Mouse (Mus musculus): Measurements from ENCODE around the gene Smim4. TPM values are rescaled to one million over a fixed set of nuclear protein-coding genes. Genes with fewer than 3 reads are reported as not detected.
A peak's percentile ranks its signal among the peaks of the same experiment; 100 is the strongest.

Gene Smim4
- polyA plus RNA-seq, 2 experiments: 28.2 to 62.7 TPM

DNA sequence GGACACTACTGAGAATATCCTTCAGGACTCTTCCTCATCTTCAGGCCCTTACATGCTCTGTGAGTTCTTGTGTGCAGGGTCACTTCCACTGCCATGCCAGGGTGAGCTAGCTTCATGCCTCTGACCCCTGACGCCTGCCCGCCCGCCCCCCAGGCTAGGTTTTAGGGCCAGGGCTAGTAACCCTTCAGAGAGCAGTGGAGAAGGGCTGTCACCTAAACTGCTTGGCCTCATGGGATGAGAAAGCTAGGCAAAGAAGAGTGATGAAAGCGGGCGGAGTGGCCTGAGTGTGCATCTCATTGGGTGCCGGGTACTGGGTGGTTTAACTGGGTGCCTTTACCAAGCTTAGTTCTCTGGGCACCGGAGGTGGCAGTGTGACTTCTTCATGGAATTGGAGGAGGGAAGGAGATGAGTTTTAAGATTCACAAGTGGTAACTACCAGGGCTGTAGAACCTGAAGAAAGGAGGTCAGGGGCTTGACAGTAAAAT lies 3.8 kb upstream of the Smim4 start:
- Histone ChIP-seq H3K4me2 (replicated peaks; ENCODE audit: low read depth, low read length, severe bottlenecking) (peak overlapping the region; percentile 86), H3K27ac (replicated peaks; ENCODE audit: low read depth, low read length) (0 out of 2 replicates have a peak overlapping the region, but pooled peaks have one; percentile 11), H3K36me3 (ENCODE audit: control insufficient read depth, insufficient read depth, low read length) (peaks cover 36% of the 10 kb centered on the region), H3K4me1 (ENCODE audit: control insufficient read depth, insufficient read depth, low read length) (peaks cover 38% of the 10 kb centered on the region), H3K27me3 (ENCODE audit: control insufficient read depth, insufficient read depth, low read length) (no peaks in the 10 kb centered on the region), H3K9me3 (ENCODE audit: control insufficient read depth, low read length) (no peaks in the 10 kb centered on the region), H3K4me3 (replicated peaks; ENCODE audit: low read length) (peak overlapping the region; percentile 91), H3K9ac (ENCODE audit: low read depth, low read length, severe bottlenecking) (peak overlapping the region; percentile 31; the same call in 1 of the 2 replicates)
- ATAC-seq (ENCODE audit: low FRiP score, low read depth): no peak
- WGBS: 86% methylated on average over 7 of the region's 7 CpGs
- DNase-seq (ENCODE audit: low spot score): no peak
- no peak for TF ChIP-seq POLR2A (IDR thresholded peaks at IDR 0.05; ENCODE audit: borderline replicate concordance, extremely low read depth, insufficient read depth, insufficient read length)

DNA sequence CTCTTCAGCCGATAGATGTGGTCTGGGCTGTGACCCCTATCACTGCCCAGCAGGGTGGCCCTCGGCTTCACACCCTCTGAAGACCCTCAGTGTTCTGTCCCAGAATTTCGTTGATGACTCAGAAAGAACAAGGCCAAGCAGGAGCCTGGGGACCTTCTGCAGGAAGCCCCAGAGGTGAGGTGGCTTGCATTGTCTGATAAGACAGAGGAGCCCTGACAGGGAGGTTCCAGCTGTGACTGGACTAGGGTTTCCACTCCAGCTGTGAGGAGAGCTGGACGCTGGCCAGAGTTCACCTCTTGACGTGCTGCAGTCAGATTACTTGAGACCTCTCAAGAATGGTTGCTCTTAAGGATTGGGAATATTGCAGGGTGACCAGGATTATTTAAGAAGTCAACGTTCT lies 3.3 kb upstream of the Smim4 start:
- Histone ChIP-seq H3K36me3 (ENCODE audit: control insufficient read depth, insufficient read depth, low read length) (peaks cover 31% of the 10 kb centered on the region), H3K9ac (ENCODE audit: low read depth, low read length, severe bottlenecking) (peak overlapping the region; percentile 83), H3K27ac (replicated peaks; ENCODE audit: low read depth, low read length) (no peak overlapping the region), H3K4me2 (replicated peaks; ENCODE audit: low read depth, low read length, severe bottlenecking) (peak overlapping the region; percentile 86), H3K4me1 (ENCODE audit: control insufficient read depth, insufficient read depth, low read length) (peaks cover 42% of the 10 kb centered on the region), H3K27me3 (ENCODE audit: control insufficient read depth, insufficient read depth, low read length) (no peaks in the 10 kb centered on the region), H3K4me3 (replicated peaks; ENCODE audit: low read length) (peak overlapping the region; percentile 91), H3K9me3 (ENCODE audit: control insufficient read depth, low read length) (no peaks in the 10 kb centered on the region)
- DNase-seq (ENCODE audit: low spot score): peak; percentile 62
- 15% methylated on average over 6 of the region's 6 CpGs for WGBS
- ATAC-seq (ENCODE audit: low FRiP score, low read depth): no peak
- TF ChIP-seq POLR2A (IDR thresholded peaks at IDR 0.05; ENCODE audit: borderline replicate concordance, extremely low read depth, insufficient read depth, insufficient read length): no peak

DNA sequence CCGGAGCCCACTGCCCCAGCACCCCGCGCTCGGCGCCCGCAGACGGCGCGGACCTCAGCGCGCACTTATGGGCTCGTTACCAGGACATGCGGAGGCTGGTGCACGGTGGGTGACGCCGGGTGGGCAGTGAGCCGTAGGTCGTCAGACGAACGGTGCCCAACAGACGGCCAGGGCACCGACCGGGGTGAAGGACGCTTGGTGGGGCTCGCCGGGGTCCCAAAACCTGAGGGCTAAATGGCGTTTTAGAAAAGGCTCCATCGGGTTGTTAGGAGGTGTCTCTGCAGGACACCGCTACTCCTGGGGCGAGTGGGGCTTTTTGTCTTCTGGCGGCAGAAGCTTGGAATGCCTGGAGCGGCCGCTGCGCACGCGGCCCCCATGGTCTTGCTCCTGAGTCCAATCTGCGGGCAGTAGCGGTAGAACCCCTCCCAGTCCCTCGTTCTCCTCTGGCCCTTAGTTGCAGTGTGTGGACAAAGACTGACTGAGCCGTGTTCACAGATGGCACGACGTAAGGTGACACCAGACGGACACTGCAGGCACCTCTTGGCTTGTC lies 2.6 kb upstream of the Smim4 start:
- Histone ChIP-seq H3K27ac (replicated peaks; ENCODE audit: low read depth, low read length) (peak overlapping the region; percentile 67; the same call in 1 of the 2 replicates), H3K9ac (ENCODE audit: low read depth, low read length, severe bottlenecking) (peak overlapping the region; percentile 83), H3K4me2 (replicated peaks; ENCODE audit: low read depth, low read length, severe bottlenecking) (peak overlapping the region; percentile 86), H3K36me3 (ENCODE audit: control insufficient read depth, insufficient read depth, low read length) (peaks cover 24% of the 10 kb centered on the region), H3K4me3 (replicated peaks; ENCODE audit: low read length) (peak overlapping the region; percentile 91), H3K9me3 (ENCODE audit: control insufficient read depth, low read length) (no peaks in the 10 kb centered on the region), H3K4me1 (ENCODE audit: control insufficient read depth, insufficient read depth, low read length) (peaks cover 45% of the 10 kb centered on the region), H3K27me3 (ENCODE audit: control insufficient read depth, insufficient read depth, low read length) (no peaks in the 10 kb centered on the region)
- DNase-seq (ENCODE audit: low spot score): peak; percentile 31
- 0% methylated on average over 32 of the region's 43 CpGs for WGBS
- TF ChIP-seq POLR2A (IDR thresholded peaks at IDR 0.05; ENCODE audit: borderline replicate concordance, extremely low read depth, insufficient read depth, insufficient read length): no peak
- 0 out of 2 replicates have a peak, but pooled peaks have one; percentile 1 for ATAC-seq (ENCODE audit: low FRiP score, low read depth)

DNA sequence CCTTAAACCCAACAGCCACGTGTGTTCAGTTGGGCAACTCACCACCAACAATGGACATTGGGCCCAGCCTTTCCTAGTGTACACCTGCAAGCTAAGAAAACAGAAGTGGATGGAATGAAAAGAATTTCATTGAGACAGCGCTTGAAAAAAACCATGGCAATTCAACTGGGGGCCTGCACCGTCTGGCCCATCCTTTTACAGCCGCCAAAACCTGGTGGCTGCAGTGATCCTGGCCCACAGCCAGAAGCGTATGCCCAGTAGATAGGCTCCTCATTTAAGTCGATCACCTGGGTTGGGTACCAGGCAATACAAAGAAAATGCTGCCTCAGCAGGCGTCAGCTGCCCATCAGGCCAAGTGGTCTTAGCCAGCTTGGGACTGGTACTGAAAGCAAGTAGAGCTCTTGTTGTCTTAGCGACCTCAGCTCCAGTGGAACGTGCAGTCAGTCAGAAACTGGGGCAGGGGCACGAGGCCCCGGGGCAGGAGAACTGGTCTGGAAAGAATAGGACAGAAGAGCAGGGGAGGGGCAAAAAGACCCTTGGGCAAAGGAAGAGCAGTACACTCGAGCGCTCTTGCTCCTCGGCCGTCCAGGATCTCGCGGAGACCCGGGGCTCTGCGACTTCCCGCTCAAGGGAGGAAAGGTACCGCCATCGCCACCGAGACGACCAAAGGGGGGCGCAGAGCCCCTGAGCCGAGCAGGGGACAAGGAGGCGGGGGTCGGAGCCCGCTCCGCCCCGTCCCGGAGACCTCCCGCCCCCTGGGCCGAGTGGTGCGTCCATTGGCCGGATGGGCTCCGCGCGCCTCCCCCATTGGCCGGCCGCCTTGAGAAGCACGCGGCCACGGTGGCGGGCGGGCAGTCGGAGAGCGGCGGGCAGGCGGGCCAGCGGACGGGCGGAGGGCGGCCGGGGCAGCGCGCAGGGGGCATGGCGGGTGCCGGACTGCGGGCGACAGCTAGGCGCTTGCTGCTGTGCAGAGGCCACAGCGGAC lies 1.8 kb upstream of the Smim4 start, which contains the start of gene Nt5dc2:
Gene Nt5dc2 (plus strand): TSS at position 818 of the 985 bp plus-strand sequence.
- WGBS: 8% methylated on average over 49 of the region's 63 CpGs
- Histone ChIP-seq H3K27ac (replicated peaks; ENCODE audit: low read depth, low read length) (peak within 1 kb of the TSS; percentile 67), H3K4me1 (ENCODE audit: control insufficient read depth, insufficient read depth, low read length) (peaks cover 49% of the 10 kb centered on the region)

More for the DNA sequence above, 1.8 kb upstream of the Smim4 start, which contains the start of gene Nt5dc2:
- H3K9ac ChIP-seq (ENCODE audit: low read depth, low read length, severe bottlenecking): peak within 1 kb of the TSS; percentile 83
- TF ChIP-seq POLR2A (IDR thresholded peaks at IDR 0.05; ENCODE audit: borderline replicate concordance, extremely low read depth, insufficient read depth, insufficient read length): peak; percentile 36; the same call in 1 of the 2 replicates
- no peaks in the 10 kb centered on the region for H3K9me3 ChIP-seq (ENCODE audit: control insufficient read depth, low read length)
- H3K27me3 ChIP-seq (ENCODE audit: control insufficient read depth, insufficient read depth, low read length): no peaks in the 10 kb centered on the region
- ATAC-seq (ENCODE audit: low FRiP score, low read depth) (peak; percentile 82), DNase-seq (ENCODE audit: low spot score) (peak; percentile 96)
- H3K4me3 ChIP-seq (replicated peaks; ENCODE audit: low read length): peak within 1 kb of the TSS; percentile 91
- peaks cover 16% of the 10 kb centered on the region for H3K36me3 ChIP-seq (ENCODE audit: control insufficient read depth, insufficient read depth, low read length)
- peak within 1 kb of the TSS; percentile 86 for H3K4me2 ChIP-seq (replicated peaks; ENCODE audit: low read depth, low read length, severe bottlenecking)
